Mouse (Mus musculus): ENCODE results near the gene Gm21860.
"Not testable (repeated sequence)": the region's sequence is repeated elsewhere in the genome, so short reads cannot be mapped to it uniquely, and the experiment has no call there.

GRCm38 (mm10) chrY:90744381-90744981 is 10.1 kb downstream of the Gm21860 start:
- not testable (repeated sequence) for TF ChIP-seq CTCF (IDR thresholded peaks at IDR 0.05; ENCODE audit: insufficient read depth, low read length); POLR2A (IDR thresholded peaks at IDR 0.05; ENCODE audit: borderline replicate concordance, extremely low read depth, low read depth, low read length)

Measured in lung, adult 2 months (tissue).